Mouse (Mus musculus) hindbrain, embryonic 13.5 days (tissue): ENCODE measurements at regions not wholly inside any gene's neighbourhood (a gene's known extent, or its start where the extent isn't known, plus 50 kb on each side); places are given as distances from the start of the nearest gene placed in this dataset.
A peak's percentile ranks its signal among the peaks of the same experiment; 100 is the strongest.

Source experiments
- ATAC-seq: fragments of 200-750 bp; cut with Nextera tagmentation; 2 replicates; pipeline ENCODE4 v1.8.0; 2017; ENCODE audit warnings: moderate TSS enrichment; ENCODE audit not compliant: low FRiP score
- H3K27ac ChIP-seq: fragments of 300-500 bp; sonication (generic); 2 replicates; pipeline ENCODE4 v1.5.1; 2015; ENCODE audit warnings: inconsistent platforms, mild to moderate bottlenecking, moderate library complexity
- H3K27me3 ChIP-seq: fragments of 300-500 bp; sonication (generic); 2 replicates; pipeline ENCODE4 v1.6.1; 2015; ENCODE audit warnings: mild to moderate bottlenecking, inconsistent platforms
- H3K36me3 ChIP-seq: fragments of 300-500 bp; sonication (generic); 2 replicates; pipeline ENCODE4 v1.6.1; 2015; ENCODE audit warnings: mild to moderate bottlenecking, inconsistent platforms
- H3K4me1 ChIP-seq: fragments of 300-500 bp; sonication (generic); replicated peaks from 2 replicates; pipeline ENCODE4 v1.6.1; 2015; ENCODE audit warnings: inconsistent platforms
- H3K4me2 ChIP-seq: fragments of 300-500 bp; sonication (generic); 2 replicates; pipeline ENCODE4 v1.6.1; 2015; ENCODE audit warnings: inconsistent platforms, mild to moderate bottlenecking, moderate library complexity
- H3K4me3 ChIP-seq: fragments of 300-500 bp; sonication (generic); 2 replicates; pipeline ENCODE4 v1.5.1; 2015; ENCODE audit warnings: mild to moderate bottlenecking, inconsistent platforms
- H3K9ac ChIP-seq: fragments of 300-500 bp; sonication (generic); 2 replicates; pipeline ENCODE4 v1.6.1; 2015; ENCODE audit warnings: mild to moderate bottlenecking, inconsistent platforms
- H3K9me3 ChIP-seq: fragments of 300-500 bp; sonication (generic); 2 replicates; pipeline ENCODE4 v1.6.1; 2016; ENCODE audit warnings: inconsistent platforms
- WGBS: fragments of 180-500 bp; shearing (Covaris S2); methylation state at CpG from one replicate; pipeline ENCODE4 v1.1.7; 2015; 5-methylcytosine and 5-hydroxymethylcytosine counted together

DNA sequence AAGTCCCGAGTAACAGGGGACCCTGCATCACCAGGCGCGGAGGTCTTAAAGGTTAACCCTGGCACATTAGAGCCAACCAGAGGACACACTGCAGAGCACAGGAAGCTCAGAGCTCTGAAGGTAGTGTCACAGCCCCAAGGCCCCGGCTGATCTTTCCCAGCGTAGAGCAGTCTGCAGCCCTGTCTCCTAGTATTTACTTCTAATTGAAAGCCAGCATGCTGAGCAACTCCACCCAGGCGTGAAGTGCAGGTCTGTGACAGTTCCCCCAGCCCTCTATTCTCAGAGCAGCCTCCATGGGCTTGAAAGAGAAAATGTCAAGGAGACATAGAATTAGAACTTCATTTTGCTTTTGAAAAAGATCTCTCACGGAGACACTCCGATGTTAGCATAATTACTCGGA lies 187.0 kb upstream of the Rybp start:
- Histone ChIP-seq H3K9me3 (no peaks in the 10 kb centered on the region), H3K4me1 (0 out of 2 replicates have a peak, but pooled peaks cover 5% of the 10 kb centered on the region), H3K27me3 (peaks cover 17% of the 10 kb centered on the region; the same call in 1 of the 2 replicates), H3K4me3 (no peak overlapping the region), H3K36me3 (no peaks in the 10 kb centered on the region), H3K9ac (no peak overlapping the region), H3K27ac (no peak overlapping the region), H3K4me2 (no peak overlapping the region)
- 65% methylated on average over 9 of the region's 9 CpGs for WGBS
- no peak for ATAC-seq

- Histone ChIP-seq H3K9ac (no peak overlapping the region), H3K36me3 (no peaks in the 10 kb centered on the region), H3K4me1 (0 out of 2 replicates have a peak, but pooled peaks cover 5% of the 10 kb centered on the region), H3K4me2 (no peak overlapping the region), H3K27ac (no peak overlapping the region), H3K4me3 (no peak overlapping the region), H3K9me3 (no peaks in the 10 kb centered on the region), H3K27me3 (peaks cover 20% of the 10 kb centered on the region; the same call in 1 of the 2 replicates)
- no peak for ATAC-seq
- WGBS: 83% methylated on average over 2 of the region's 2 CpGs
These were observed 182.8 kb upstream of the Rybp start for GRCm38 (mm10) chr6:100470071-100470470.

GRCm38 (mm10) chr6:100462757-100463156 lies 175.5 kb upstream of the Rybp start:
- WGBS: 86% methylated on average over 2 of the region's 2 CpGs
- no peak for ATAC-seq

DNA sequence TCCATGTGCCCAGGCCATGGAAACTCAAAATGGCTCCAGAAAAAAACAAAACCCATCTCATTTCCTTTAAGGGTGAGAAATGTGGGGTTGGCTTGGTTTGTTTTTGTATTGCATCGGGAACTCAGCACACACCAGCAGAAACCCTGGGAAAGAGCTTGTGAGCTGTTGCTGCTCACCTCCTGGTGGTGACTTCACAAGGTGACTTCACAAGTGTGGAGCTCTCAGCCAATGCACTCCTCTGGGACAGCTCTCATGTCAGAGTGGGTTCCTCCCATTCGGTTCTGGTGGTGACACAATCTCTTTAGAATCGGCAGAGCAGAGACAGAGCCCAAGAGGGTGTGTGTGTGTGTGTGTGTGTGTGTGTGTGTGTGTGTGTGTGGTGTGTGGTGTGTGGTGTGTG lies 166.1 kb upstream of the Rybp start:
- no peak overlapping the region for H3K4me2 ChIP-seq
- H3K27ac ChIP-seq: no peak overlapping the region
- no peak overlapping the region for H3K9ac ChIP-seq
- H3K27me3 ChIP-seq: peaks cover 6% of the 10 kb centered on the region; the same call in 1 of the 2 replicates
- 91% methylated on average over 3 of the region's 3 CpGs for WGBS
- H3K4me3 ChIP-seq: no peak overlapping the region
- H3K36me3 ChIP-seq: no peaks in the 10 kb centered on the region
- H3K4me1 ChIP-seq: peaks cover 6% of the 10 kb centered on the region; the same call in 1 of the 2 replicates
- no peaks in the 10 kb centered on the region; the same call in 1 of the 2 replicates for H3K9me3 ChIP-seq
- no peak for ATAC-seq

More at GRCm38 (mm10) chr6:100462757-100463156, 175.5 kb upstream of the Rybp start:
- peaks cover 10% of the 10 kb centered on the region; the same call in 1 of the 2 replicates for H3K27me3 ChIP-seq
- no peaks in the 10 kb centered on the region for H3K4me1 ChIP-seq
- H3K36me3 ChIP-seq: no peaks in the 10 kb centered on the region
- 0 out of 2 replicates have a peak, but pooled peaks cover 15% of the 10 kb centered on the region for H3K9me3 ChIP-seq
- H3K4me3 ChIP-seq: no peak overlapping the region
- no peak overlapping the region for H3K4me2 ChIP-seq
- H3K27ac ChIP-seq: no peak overlapping the region
- no peak overlapping the region for H3K9ac ChIP-seq

DNA sequence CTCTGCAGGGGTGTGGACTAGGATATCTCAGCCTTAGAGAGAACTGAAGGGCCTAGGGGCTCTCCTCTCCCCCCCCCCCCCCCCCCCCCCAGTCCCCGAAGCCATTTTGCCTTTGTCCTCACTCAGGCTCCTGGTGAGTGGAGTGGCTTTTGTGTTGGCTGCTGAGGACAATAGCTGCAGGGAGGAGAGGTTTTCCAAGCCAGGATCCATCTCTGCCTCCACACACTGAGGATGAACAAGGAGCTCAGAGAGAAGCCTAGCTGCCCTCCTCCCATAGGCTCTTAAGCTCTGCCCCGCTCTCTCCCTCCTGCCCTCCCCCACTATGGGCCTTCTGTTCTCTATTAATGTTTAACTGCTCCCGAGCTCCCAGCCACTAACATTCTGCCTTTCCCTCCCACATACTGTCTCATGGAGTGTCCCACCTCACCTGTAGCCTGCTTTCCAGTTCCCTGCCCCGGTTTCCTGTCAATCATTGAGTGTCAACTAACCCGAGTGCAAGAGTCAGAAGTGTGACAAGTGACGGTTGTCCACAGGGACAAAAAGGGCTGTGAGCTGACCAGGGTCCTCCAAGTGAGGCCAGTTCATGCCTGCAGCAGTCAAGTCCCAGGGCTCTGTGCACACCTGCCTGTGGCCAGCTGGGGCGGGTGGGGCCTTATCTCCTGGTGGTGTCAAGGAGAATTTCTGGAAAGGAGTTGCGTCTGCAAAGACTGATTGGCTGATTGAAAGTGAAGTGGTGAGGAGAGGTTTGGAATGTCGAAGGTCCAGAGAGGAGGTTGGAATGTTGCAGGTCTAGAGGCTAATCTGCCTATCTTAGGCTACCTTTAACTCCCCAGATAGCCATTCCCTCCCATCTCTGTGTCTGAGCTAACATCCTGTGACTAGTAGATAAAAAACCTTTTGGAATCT lies 165.1 kb upstream of the Rybp start:
- H3K27ac ChIP-seq: no peak overlapping the region
- no peak overlapping the region for H3K9ac ChIP-seq
- H3K9me3 ChIP-seq: no peaks in the 10 kb centered on the region; the same call in 1 of the 2 replicates
- ATAC-seq: no peak
- H3K4me2 ChIP-seq: no peak overlapping the region
- peaks cover 6% of the 10 kb centered on the region; the same call in 1 of the 2 replicates for H3K27me3 ChIP-seq
- H3K4me3 ChIP-seq: no peak overlapping the region
- H3K4me1 ChIP-seq: peaks cover 13% of the 10 kb centered on the region
- no peaks in the 10 kb centered on the region for H3K36me3 ChIP-seq
- WGBS: 46% methylated on average over 8 of the region's 9 CpGs

- peaks cover 20% of the 10 kb centered on the region for H3K4me1 ChIP-seq
- H3K4me2 ChIP-seq: no peak overlapping the region
- no peaks in the 10 kb centered on the region; the same call in 1 of the 2 replicates for H3K9me3 ChIP-seq
- ATAC-seq: no peak
- 93% methylated on average over 6 of the region's 6 CpGs for WGBS
- no peak overlapping the region for H3K9ac ChIP-seq
- H3K27ac ChIP-seq: no peak overlapping the region
- H3K36me3 ChIP-seq: no peaks in the 10 kb centered on the region
- H3K4me3 ChIP-seq: no peak overlapping the region
- peaks cover 8% of the 10 kb centered on the region; the same call in 1 of the 2 replicates for H3K27me3 ChIP-seq
These were observed 162.8 kb upstream of the Rybp start for GRCm38 (mm10) chr6:100450108-100450507.

DNA sequence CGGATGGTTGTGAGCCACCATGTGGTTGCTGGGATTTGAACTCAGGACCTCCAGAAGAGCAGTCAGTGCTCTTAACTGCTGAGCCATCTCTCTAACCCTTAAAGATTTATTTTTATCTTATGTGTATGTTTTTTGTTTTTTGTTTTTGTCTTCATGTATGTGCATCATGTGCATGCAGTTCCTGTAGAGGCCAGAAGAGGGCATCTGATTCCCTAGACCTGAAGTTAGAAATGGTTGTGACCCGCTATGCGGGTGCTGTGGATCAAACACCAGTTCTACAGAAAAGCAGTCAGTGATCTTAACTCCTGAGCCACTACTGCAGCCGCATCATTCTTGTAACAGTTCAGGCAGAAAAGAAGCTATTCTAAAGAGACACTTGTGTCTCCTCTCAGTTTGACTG lies 161.8 kb upstream of the Rybp start:
- no peak overlapping the region for H3K9ac ChIP-seq
- no peaks in the 10 kb centered on the region for H3K36me3 ChIP-seq
- H3K4me2 ChIP-seq: no peak overlapping the region
- ATAC-seq: no peak
- peaks cover 5% of the 10 kb centered on the region; the same call in 1 of the 2 replicates for H3K27me3 ChIP-seq
- no peak overlapping the region for H3K27ac ChIP-seq
- peaks cover 20% of the 10 kb centered on the region for H3K4me1 ChIP-seq
- H3K9me3 ChIP-seq: no peaks in the 10 kb centered on the region; the same call in 1 of the 2 replicates
- no peak overlapping the region for H3K4me3 ChIP-seq
- 96% methylated on average over 4 of the region's 4 CpGs for WGBS

DNA sequence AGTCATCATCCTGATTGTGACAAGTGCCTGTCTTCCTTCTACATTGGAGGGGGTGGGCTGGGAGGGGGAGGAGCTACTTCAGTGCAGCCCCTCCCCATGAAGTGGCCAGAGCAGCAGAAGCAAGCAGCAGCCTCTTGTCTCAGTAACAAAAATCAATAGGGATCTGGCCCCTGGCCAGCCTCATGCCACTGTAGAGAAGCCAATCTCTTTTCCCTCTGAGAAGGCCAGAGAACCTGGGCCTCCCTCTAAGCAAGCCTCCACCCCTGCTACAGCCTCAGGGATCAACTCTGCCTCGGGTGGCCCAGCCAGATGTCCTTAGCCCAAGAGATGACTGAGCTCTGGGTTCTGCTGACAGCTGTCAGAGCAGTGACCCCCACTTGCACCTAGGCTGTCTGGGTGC lies 159.9 kb upstream of the Rybp start:
- Histone ChIP-seq H3K36me3 (no peaks in the 10 kb centered on the region), H3K9ac (no peak overlapping the region), H3K4me2 (no peak overlapping the region), H3K27ac (peak overlapping the region; percentile 52), H3K4me1 (peaks cover 17% of the 10 kb centered on the region), H3K27me3 (peaks cover 13% of the 10 kb centered on the region; the same call in 1 of the 2 replicates), H3K9me3 (no peaks in the 10 kb centered on the region; the same call in 1 of the 2 replicates), H3K4me3 (no peak overlapping the region)
- peak; percentile 57; the same call in 1 of the 2 replicates for ATAC-seq
- WGBS: 33% methylated on average over 1 of the region's 1 CpGs

GRCm38 (mm10) chr6:100446804-100447203 lies 159.5 kb upstream of the Rybp start:
- Histone ChIP-seq H3K4me1 (peaks cover 13% of the 10 kb centered on the region), H3K4me2 (no peak overlapping the region), H3K36me3 (no peaks in the 10 kb centered on the region), H3K27me3 (peaks cover 13% of the 10 kb centered on the region; the same call in 1 of the 2 replicates), H3K27ac (no peak overlapping the region), H3K9ac (no peak overlapping the region), H3K9me3 (no peaks in the 10 kb centered on the region; the same call in 1 of the 2 replicates), H3K4me3 (no peak overlapping the region)
- WGBS: 65% methylated on average over 4 of the region's 4 CpGs
- ATAC-seq: no peak

GRCm38 (mm10) chr6:100439071-100439737 lies 151.9 kb upstream of the Rybp start:
- peaks cover 21% of the 10 kb centered on the region for H3K4me1 ChIP-seq
- H3K9me3 ChIP-seq: no peaks in the 10 kb centered on the region
- peak overlapping the region; percentile 31 for H3K4me3 ChIP-seq
- no peaks in the 10 kb centered on the region for H3K36me3 ChIP-seq
- peak overlapping the region; percentile 43; the same call in 1 of the 2 replicates for H3K9ac ChIP-seq
- WGBS: 13% methylated on average over 8 of the region's 8 CpGs
- H3K27me3 ChIP-seq: peaks cover 59% of the 10 kb centered on the region
- peak overlapping the region; percentile 8 for H3K27ac ChIP-seq
- ATAC-seq: 0 out of 2 replicates have a peak, but pooled peaks have one; percentile 22
- peak overlapping the region; percentile 59 for H3K4me2 ChIP-seq

DNA sequence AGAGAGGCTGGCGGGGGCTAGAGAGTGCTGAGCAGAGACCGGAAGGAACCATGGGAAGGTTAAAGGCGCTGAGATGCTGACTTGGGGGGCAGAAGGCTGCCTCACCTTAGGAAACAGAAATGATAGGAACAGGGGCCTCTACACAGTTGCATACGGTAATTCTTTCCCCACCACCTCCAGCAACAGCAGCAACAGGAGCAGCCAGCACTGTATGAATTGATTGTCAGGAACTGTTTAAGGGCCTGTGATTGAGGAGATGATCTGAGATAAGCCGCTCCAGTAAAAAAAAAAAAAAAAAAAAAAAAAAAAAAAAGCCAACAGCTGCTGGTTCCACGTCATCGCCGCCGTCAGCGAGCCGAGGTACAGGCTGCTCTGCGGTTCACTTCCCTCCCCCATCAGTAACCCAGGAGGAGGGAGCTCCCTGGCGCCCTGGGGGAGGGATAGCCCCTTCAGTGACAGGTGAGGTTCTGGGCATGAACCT lies 151.3 kb upstream of the Rybp start:
- ATAC-seq: peak; percentile 60
- Histone ChIP-seq H3K4me2 (peak overlapping the region; percentile 59), H3K9me3 (no peaks in the 10 kb centered on the region), H3K27ac (peak overlapping the region; percentile 8; the same call in 1 of the 2 replicates), H3K4me3 (peak overlapping the region; percentile 31), H3K4me1 (peaks cover 23% of the 10 kb centered on the region), H3K9ac (peak overlapping the region; percentile 43; the same call in 1 of the 2 replicates), H3K27me3 (peaks cover 60% of the 10 kb centered on the region), H3K36me3 (no peaks in the 10 kb centered on the region)
- WGBS: 1% methylated on average over 13 of the region's 13 CpGs

GRCm38 (mm10) chr6:100437980-100438379 lies 150.7 kb upstream of the Rybp start:
- Histone ChIP-seq H3K4me2 (peak overlapping the region; percentile 59), H3K9ac (peak overlapping the region; percentile 43; the same call in 1 of the 2 replicates), H3K4me3 (no peak overlapping the region)

More at GRCm38 (mm10) chr6:100437980-100438379, 150.7 kb upstream of the Rybp start:
- WGBS: 37% methylated on average over 5 of the region's 5 CpGs
- Histone ChIP-seq H3K36me3 (no peaks in the 10 kb centered on the region), H3K27ac (no peak overlapping the region), H3K27me3 (peaks cover 61% of the 10 kb centered on the region), H3K9me3 (no peaks in the 10 kb centered on the region), H3K4me1 (peaks cover 29% of the 10 kb centered on the region)
- ATAC-seq: no peak
